Mouse (Mus musculus) thymus, postnatal 4 days (tissue): ENCODE results near the gene Vps29.
A peak's percentile ranks its signal among the peaks of the same experiment; 100 is the strongest.

ENCODE experiments used
- DNase-seq: peaks from one replicate; pipeline ENCODE4 v3.0.0; 2021

Vps29 gene

GRCm38 (mm10) chr5:122336554-122337294 lies 17.4 kb upstream of the Vps29 start:
- DNase-seq = no peak

DNA sequence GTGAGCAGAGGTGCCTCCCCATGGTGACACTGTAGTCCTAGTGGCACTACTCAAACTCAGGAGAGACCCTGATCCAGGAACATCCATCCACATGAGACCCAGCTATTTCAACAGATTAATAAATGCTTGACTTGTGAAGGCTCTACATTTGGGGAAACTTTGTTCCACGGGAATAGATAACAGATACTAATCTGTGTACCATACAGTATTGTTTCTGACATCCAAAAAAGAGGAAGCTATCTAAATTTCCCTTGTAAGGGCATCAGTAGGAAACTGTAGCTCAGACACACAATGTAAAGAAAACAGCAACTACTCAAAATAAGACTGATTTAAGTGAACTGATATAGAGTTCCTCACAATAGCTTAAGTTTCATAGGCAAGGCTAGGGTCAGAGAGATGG lies 11.3 kb upstream of the Vps29 start:
- no peak for DNase-seq

DNA sequence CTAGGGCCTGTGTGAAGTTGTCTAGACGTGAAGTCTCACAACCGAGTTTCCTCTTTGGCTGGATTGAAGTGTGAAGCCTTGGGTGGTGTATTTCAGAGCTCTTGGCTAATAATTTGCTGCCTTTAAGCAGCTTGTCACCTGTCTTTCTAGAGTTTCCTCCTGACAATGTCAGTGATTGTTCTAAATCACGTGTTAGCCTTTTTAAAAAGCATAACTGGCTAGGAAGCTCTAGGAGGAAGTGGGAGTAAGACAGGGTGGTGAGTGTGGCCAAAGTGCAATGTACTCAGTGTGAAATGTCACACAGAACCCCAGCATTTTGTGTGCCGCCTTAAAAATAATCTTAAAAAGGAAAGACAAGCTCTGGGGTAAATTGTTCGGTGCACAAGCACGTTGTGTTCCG lies 10.4 kb upstream of the Vps29 start:
- DNase-seq = no peak

DNA sequence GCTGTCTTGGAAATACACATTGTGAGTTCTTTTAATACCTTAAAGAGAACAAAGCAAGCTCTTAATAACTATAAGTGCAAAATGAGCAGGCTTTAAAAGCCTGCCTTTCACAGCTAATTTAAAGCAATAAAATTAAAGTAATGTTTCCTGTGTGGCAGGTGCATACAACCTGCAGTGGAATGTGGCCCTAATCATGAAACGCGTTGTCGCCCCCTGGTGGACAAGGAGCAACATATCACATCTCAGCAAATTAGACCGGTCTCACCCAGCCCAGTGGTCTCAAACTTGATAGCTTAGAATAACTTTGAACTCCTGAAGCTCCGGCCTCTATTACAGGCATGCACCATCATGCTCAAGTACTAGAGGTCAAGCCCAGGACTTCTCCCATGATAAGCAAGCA lies 9.9 kb upstream of the Vps29 start:
- DNase-seq = peak; percentile 93

DNA sequence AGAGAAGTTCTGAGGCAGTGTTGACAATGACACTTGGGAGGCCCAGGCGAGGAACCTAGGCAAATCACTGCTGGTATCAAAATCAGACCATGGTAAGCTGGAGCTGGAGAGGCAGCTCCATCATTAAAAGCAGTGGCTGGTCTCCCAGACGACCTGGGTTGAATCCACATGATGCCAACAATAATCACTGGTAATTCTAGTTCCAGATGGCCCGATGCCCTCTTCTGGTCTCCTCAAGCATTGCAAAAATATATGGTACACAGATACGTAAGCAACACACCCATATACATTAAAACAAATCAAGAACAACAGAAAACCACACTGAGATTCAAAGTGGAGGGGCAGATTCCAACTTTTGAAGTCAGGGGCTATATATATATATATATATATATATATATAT lies 8.4 kb upstream of the Vps29 start:
- DNase-seq = no peak

GRCm38 (mm10) chr5:122354492-122355067 lies 411 bp downstream of the Vps29 start:
- no peak for DNase-seq

- DNase-seq = no peak
These were observed 17.5 kb downstream of the Vps29 start, which contains the start of gene Gpn3 for GRCm38 (mm10) chr5:122371591-122372191. Gene Gpn3, plus strand, starts transcription at chr5:122371876.

- DNase-seq = peak; percentile 99
These were observed 18.1 kb downstream of the Vps29 start, which contains the start of gene Fam216a for GRCm38 (mm10) chr5:122372192-122372769. Gene Fam216a, minus strand, starts transcription at chr5:122372364.

GRCm38 (mm10) chr5:122372878-122373277 lies 18.7 kb downstream of the Vps29 start:
- DNase-seq = no peak

DNA sequence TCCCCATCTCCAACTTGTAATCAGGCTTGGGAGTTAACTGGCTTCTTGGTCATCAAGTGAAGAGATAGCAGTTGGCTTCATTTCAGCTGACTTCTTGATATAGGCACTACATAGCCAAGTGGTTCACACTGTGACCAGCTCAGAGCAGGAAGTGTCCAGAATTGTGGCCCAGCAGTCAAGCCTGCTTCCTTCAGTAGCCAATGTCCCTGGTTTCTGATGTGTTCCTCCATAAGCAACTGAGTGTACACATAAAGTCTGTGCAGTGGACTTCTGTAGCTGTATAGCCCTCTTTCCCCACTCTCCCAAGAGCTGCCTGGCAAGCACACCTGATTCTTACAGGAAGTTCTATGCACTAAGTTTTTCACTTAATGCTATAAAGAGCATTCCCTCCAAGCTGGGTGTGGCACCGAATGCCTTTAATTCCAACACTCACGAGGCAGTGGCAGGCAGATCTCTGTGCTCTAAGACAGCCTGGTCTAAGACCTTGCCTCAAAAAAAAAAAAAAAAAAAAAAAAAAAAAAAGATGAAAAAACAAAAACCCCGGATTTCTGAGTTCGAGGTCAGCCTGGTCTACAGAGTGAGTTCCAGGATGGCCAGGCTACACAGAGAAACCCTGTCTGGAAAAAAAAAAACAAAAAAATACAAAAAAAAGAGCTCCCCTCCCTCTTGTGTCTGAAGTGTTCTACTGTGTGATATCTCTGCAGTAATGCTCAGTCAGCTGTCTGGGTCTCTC lies 23.1 kb downstream of the Vps29 start:
- DNase-seq = no peak

GRCm38 (mm10) chr5:122378171-122378570 lies 24.0 kb downstream of the Vps29 start:
- no peak for DNase-seq

GRCm38 (mm10) chr5:122379374-122380155 lies 25.4 kb downstream of the Vps29 start:
- DNase-seq = peak; percentile 85

GRCm38 (mm10) chr5:122390006-122390405 lies 35.8 kb downstream of the Vps29 start:
- DNase-seq = no peak

- DNase-seq = no peak
These were observed 36.5 kb downstream of the Vps29 start for GRCm38 (mm10) chr5:122390671-122391070.

DNA sequence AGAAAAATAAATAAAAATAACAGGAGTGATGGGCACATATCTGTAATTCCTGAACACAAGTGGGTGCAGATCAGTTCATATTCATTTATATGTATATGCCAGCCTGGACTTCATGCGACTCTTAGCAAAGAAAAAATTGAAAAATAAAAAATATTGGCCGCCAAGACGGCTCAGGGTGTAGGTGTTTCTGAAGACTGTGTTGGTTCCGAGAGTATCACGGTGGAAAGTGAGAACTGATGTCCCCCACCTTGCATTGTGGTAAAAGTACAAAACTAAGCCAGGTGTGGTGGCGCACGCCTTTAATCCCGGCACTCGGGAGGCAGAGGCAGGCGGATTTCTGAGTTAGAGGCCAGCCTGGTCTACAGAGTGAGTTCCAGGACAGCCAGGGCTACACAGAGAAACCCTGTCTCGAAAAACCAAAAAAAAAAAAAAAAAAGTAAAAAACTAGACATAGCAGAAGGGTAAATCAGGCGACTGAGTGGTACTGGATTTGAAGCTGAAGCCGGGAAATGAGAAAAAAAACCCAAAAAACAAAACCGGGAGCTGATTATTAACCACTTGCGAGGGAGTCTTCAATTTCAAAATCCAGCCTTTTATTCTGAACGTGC lies 37.1 kb downstream of the Vps29 start:
- no peak for DNase-seq

DNA sequence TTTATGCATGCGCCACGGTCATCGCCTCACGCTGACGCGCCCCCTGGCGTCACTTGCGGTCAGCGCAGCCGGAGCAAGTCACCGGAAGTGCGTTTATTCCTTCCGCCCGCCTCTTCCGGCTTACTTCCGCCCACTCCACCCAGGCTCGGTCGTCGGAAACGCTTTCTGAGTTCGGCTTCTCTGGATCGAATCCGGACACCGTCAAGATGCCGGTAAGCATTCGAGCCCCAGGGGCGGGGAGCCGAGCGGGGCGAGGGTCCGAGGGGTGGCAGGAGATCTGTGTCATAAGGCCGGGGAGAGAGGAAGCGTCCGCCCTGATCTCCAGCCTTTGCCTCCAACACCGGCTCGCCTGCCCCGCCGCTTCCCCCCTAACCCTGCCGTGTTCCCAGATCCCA lies 37.6 kb downstream of the Vps29 start, which contains the start of gene Arpc3:
TSS of gene Arpc3 (plus strand) at position 93 of the 395 bp plus-strand sequence.
- DNase-seq = peak; percentile 96

DNA sequence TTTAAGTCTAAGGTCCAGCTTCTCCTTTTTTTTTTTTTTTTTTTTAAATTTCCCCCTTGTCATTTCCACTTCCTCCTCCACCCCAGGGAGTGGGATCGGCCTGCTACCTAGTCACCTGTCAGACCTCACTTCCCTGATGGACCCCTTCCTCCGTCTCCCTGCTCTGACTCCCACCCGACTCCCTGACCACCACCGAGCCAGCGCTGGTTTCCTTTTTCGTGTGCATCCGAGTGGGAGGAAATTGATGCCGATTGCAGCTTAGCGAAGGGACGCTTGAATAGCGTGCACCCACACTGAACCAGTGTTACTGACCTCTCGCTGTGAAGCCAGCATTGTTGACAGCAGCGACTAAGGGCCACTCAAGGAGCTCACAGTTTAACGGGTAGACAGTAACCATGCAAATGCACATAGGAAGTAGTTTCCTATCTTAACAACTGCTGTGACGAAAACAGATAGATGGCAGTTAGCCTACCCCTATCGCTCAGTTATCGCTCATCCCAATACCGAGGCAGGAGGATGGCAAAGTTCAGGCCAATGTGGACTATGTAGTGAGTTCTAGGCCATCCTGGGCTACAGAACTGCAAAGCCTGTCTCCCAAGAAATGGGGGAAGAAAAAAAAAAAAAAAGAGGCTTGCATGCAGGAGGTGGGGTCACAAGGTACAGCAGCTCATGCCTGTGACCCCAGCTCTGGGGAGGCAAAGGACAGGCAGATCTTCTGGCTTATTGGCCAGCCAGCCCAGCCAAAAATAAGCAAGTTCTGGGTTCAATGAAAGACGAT lies 38.2 kb downstream of the Vps29 start:
- peak; percentile 45 for DNase-seq

- peak; percentile 91 for DNase-seq
These were observed 39.7 kb downstream of the Vps29 start for GRCm38 (mm10) chr5:122393887-122394286.

GRCm38 (mm10) chr5:122396791-122397190 lies 42.6 kb downstream of the Vps29 start:
- no peak for DNase-seq

DNA sequence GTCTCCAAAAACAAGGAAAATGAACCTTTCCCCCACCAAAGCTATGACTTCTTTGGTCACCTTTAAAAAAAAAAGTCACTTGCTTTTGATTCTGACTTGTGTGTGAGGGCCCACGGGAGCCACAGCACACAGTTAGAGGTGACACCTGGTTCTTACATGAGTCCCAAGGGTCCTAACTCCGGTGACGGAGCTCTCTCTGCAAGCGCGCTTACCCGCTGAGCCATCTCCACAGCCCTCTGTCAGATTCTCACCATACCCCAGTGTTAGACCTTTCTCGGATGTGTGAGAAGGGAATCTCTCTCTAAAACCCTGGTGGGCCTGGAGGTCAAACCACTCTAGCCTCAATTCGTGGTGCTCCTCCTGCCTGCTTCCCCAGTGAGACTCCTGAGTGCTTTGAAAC lies 43.3 kb downstream of the Vps29 start:
- DNase-seq = no peak

DNA sequence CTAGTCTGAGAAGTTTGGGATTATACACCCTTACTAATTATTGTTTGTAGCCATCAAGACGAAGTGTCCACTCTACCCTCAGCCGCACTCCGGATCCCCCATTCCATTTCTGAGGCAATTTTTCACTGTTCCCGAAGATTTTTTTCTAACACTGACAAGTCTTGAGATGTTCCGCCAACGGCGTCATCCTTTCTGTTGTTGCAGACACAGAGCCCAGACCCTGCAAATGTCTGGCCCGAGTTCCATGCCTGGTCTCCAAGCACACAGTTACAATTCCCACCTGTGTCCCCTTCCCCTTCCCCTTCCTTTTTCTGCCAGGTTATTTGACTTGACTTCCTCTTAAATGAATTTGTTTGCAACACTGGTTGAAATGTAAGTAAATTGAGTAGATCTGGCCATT lies 45.7 kb downstream of the Vps29 start:
- no peak for DNase-seq
